Mouse (Mus musculus) megakaryocyte, embryonic 14.5 days (primary cell): Measurements from ENCODE around the gene Lin28b. TPM values are rescaled to one million over a fixed set of nuclear protein-coding genes. Genes with fewer than 3 reads are reported as not detected.

Experiments
- H3K27me3 ChIP-seq: replicated peaks from 2 replicates; pipeline ENCODE3; 2012; ENCODE audit warnings: inconsistent platforms
- H3K36me3 ChIP-seq: replicated peaks from 2 replicates; pipeline ENCODE3; 2012; ENCODE audit warnings: low read length, inconsistent platforms, mixed read lengths
- H3K4me1 ChIP-seq: 2 replicates; pipeline ENCODE4 v1.6.1; 2012; ENCODE audit warnings: inconsistent platforms
- H3K4me3 ChIP-seq: replicated peaks from 2 replicates; pipeline ENCODE3; 2012; ENCODE audit warnings: moderate library complexity, mild to moderate bottlenecking, inconsistent platforms
- H3K9me3 ChIP-seq: 2 replicates; pipeline ENCODE4 v1.6.1; 2012; ENCODE audit warnings: inconsistent platforms
- FLI1 ChIP-seq: IDR thresholded peaks from 2 replicates; pipeline ENCODE4 v1.6.1; 2012; ENCODE audit warnings: low read length, inconsistent platforms, mixed read lengths
- GATA1 ChIP-seq: IDR thresholded peaks from 3 replicates; pipeline ENCODE4 v1.6.1; 2012; ENCODE audit warnings: mixed read lengths, low read length, inconsistent platforms, borderline replicate concordance
- polyA plus RNA-seq: library from polyadenylated mRNA; stranded (reverse); fragments of >175 nt; gene quantifications from 2 replicates; pipeline ENCODE4 v1.2.3, GENCODE M21; 2012; ENCODE audit warnings: low replicate concordance; ENCODE audit not compliant: insufficient read depth

Lin28b gene
- polyA plus RNA-seq, 1 experiment = 0.48 TPM

DNA sequence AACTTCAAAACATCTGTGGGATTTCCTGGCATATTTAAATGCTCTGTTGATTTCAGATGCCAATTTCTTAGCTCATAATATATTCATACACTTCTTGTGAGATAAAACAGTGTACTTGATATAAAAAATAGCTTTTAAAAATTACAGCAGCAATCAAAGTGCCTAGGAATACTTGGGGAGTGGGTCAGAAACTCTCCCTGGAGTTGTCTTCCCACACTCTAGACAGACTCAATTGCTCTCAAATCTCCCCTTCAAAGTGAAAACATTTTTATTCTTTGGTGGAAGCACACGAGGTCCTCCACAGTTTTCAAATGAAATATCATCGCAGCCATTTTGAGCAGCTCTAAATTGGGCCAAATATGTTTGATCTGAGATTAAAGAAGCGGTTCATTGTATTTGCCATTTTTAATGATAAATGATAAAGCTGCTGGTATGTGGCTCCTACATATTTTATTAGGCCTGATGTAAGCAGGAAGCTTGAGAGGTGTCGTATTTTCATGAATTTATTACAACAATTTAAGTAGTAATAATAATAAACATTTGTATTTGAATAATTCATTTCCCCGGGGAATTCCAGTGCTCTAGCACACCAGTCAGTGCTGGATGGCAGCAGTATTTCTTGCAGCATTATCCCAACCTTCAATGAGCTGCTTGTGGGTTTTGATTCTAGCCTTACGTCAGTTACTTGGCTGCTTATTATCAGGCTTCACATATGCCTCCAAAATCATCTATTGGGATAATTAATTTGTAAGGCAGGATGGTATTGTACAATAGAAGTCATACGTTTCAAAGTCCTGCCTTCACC, 157.8 kb downstream of the Lin28b start:
- TF ChIP-seq GATA1 (no peak), FLI1 (no peak)
- Histone ChIP-seq H3K27me3 (peaks cover 6% of the 10 kb centered on the region), H3K9me3 (peaks cover 6% of the 10 kb centered on the region), H3K4me1 (no peaks in the 10 kb centered on the region), H3K4me3 (no peak overlapping the region), H3K36me3 (no peaks in the 10 kb centered on the region)

Other genes starting within 250 kb of the Lin28b start
- not detected in 2 replicates for gene Bves, start 150.6 kb downstream of the Lin28b start, polyA plus RNA-seq
- gene Hace1, start 91.4 kb upstream of the Lin28b start, polyA plus RNA-seq = 0.71 and 1.8 TPM in 2 replicates